Mouse (Mus musculus) layer of hippocampus, adult 2 months (tissue): ENCODE measurements at regions not wholly inside any gene's neighbourhood (a gene's known extent, or its start where the extent isn't known, plus 50 kb on each side); places are given as distances from the start of the nearest gene placed in this dataset.
"Not testable (repeated sequence)": the region's sequence is repeated elsewhere in the genome, so short reads cannot be mapped to it uniquely, and the experiment has no call there.

Experiments
- DNase-seq, 2 experiments: peaks; one replicate each; pipeline ENCODE4 v3.0.0; 2022; ENCODE audit warnings: low spot score in 2 of 2
- H3K27ac ChIP-seq: fragments of 200-600 bp; 2 replicates; pipeline ENCODE4 v1.8.1; 2022
- H3K4me3 ChIP-seq: fragments of 200-600 bp; 2 replicates; pipeline ENCODE4 v1.8.1; 2022; ENCODE audit warnings: mild to moderate bottlenecking
- CTCF ChIP-seq: fragments of 200-600 bp; conservative IDR thresholded peaks from 2 replicates; pipeline ENCODE4 v1.8.1; 2022; ENCODE audit warnings: antibody characterized with exemption, mild to moderate bottlenecking, moderate library complexity

DNA sequence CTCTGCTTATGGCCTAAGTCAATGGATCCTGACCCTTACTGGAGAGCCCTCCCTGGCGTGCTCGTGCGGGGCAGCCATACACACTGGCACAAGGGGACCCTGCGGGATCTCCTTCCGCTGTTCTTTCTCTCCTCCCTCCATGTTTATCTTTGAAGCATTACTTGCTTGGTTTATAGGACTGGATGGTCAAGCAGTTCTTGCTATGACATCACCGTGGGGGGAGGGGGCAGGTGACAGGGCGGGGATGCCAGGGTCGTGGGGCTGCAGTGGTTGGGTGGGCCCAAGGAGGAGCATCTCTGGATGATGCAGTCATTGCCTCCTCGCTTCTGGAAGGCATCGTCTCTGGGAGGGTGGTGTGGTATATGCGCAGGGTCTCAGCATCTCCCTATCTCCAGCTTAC is 142.4 kb upstream of the Rtl1 start:
- no peak for DNase-seq
- Histone ChIP-seq H3K27ac (no peak overlapping the region), H3K4me3 (no peak overlapping the region)
- TF ChIP-seq CTCF = no peak

DNA sequence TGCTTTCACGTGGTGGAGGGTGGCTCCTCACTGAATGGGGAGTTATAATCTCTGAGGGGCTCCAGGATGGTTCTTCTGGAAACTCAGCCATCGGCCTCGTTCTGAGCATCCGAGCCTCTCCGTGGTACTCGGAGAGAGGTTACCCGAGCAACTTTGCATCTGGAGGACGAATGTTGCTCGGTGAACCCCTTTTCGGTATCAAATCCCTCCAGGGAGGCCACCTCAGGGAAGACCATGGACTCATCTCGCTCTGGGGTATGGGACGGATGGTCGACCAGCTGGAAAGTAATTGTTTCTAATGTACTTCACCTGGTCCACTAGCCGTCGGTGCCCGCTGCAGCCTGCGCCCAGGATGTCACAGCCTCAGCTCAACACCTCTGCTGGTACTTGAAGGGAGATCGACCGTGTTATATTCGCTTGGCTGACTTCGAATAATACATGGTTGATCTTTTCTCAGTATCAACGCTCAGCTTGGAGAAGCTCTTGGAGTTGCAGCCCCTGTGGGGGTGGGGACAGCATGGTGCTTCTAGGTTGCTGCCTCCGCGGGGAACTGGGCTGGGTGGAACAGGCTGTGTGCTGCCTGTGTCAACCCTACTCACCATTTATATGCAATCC is 143.0 kb upstream of the Rtl1 start:
- no peak for DNase-seq
- H3K27ac ChIP-seq = no peak overlapping the region
- no peak overlapping the region for H3K4me3 ChIP-seq
- TF ChIP-seq CTCF = no peak

GRCm38 (mm10) chr12:109744186-109744585 is 144.1 kb upstream of the Rtl1 start:
- no peak overlapping the region for H3K27ac ChIP-seq
- no peak for TF ChIP-seq CTCF
- no peak overlapping the region for H3K4me3 ChIP-seq
- DNase-seq = no peak

- no peak overlapping the region for H3K27ac ChIP-seq
- no peak for TF ChIP-seq CTCF
- no peak for DNase-seq
- no peak overlapping the region for H3K4me3 ChIP-seq
These were observed 145.8 kb upstream of the Rtl1 start for GRCm38 (mm10) chr12:109745731-109746484.

GRCm38 (mm10) chr12:109747201-109747600 is 147.1 kb upstream of the Rtl1 start:
- no peak overlapping the region for H3K27ac ChIP-seq

DNA sequence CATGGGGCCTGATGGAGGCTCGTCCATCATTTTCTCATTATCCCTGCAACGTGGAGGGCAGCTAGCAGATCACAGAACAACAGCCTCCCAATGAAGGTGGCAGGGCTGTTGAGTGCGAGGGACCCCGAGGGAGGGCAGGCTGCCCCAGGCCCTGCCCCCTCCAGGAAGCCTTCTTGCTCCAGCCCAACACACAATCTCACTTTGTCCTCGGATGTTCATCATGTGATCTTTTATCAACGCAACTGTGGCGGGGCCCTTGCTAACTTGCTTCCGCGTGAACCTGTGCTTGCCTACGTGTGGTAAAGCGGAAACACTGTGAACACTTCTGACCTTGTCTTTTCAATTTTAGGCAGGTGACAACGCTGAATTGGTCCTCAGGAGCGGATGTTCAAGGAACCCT is 147.6 kb upstream of the Rtl1 start:
- Histone ChIP-seq H3K27ac (peak overlapping the region; percentile 64; the same call in 1 of the 2 replicates), H3K4me3 (no peak overlapping the region)
- TF ChIP-seq CTCF = no peak
- no peak for DNase-seq

More at GRCm38 (mm10) chr12:109747201-109747600, 147.1 kb upstream of the Rtl1 start:
- H3K4me3 ChIP-seq = no peak overlapping the region
- no peak for TF ChIP-seq CTCF
- DNase-seq = no peak

- H3K27ac ChIP-seq = peak overlapping the region; percentile 64
- TF ChIP-seq CTCF = no peak
- DNase-seq = peak; percentile 83 to 87
- no peak overlapping the region for H3K4me3 ChIP-seq
These were observed 148.4 kb upstream of the Rtl1 start for GRCm38 (mm10) chr12:109748326-109749059.

- DNase-seq = no peak
- H3K27ac ChIP-seq = peak overlapping the region; percentile 44; the same call in 1 of the 2 replicates
- no peak overlapping the region for H3K4me3 ChIP-seq
- no peak for TF ChIP-seq CTCF
These were observed 149.1 kb upstream of the Rtl1 start for GRCm38 (mm10) chr12:109749256-109749655.

- DNase-seq = peak; percentile 54 to 66
- TF ChIP-seq CTCF = peak; percentile 75
- Histone ChIP-seq H3K4me3 (no peak overlapping the region), H3K27ac (peak overlapping the region; percentile 44)
These were observed 149.6 kb upstream of the Rtl1 start for GRCm38 (mm10) chr12:109749711-109750243.

DNA sequence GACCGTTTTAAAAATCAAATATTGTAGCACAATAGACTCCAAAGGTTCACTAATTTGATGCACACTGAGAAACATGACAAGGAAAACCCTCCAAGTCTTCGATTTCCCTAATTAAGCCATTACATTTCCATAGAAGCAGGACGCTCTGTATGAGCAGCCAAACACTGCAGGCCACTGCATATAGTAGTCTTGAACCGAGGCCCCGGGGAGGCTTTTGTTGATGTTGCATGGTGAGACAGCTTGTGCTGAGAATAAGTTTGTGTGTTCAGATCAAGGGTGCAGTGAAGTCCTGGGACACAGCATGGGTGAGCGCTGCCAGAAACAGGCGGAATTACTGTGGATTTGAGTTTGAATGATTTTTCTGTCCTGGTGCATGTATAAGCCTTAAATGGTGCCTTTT is 154.9 kb upstream of the Rtl1 start:
- no peak for DNase-seq
- no peak overlapping the region for H3K4me3 ChIP-seq
- no peak overlapping the region for H3K27ac ChIP-seq
- TF ChIP-seq CTCF = no peak

DNA sequence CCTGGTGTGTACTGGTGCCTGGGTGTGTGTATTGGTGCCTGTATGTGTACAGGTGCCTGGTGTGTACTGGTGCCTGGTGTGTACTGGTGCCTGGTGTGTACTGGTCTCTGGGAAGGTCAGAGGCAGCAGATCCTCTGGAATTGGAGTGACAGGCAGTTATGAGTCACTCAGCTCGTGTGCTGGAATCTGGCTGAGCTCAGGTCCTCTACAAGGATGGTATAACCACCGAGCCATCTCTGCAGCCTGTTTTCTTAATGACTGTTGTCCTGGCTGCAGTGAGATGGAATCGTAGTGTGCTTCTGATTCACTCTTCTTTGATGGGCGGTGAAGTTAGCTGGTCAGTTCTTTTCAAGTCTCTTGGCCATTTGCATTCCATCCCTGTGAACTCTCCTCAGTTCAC is 164.2 kb upstream of the Rtl1 start:
- no peak for TF ChIP-seq CTCF
- no peak overlapping the region for H3K27ac ChIP-seq
- no peak overlapping the region for H3K4me3 ChIP-seq
- DNase-seq = no peak

- not testable (repeated sequence) for DNase-seq, H3K27ac ChIP-seq, H3K4me3 ChIP-seq
These were observed 166.5 kb upstream of the Rtl1 start for GRCm38 (mm10) chr12:109766602-109767001.

GRCm38 (mm10) chr12:109772543-109772942 is 172.4 kb upstream of the Rtl1 start:
- Histone ChIP-seq H3K27ac (no peak overlapping the region), H3K4me3 (no peak overlapping the region)
- no peak for DNase-seq
- TF ChIP-seq CTCF = no peak
